Mouse (Mus musculus) neural tube, embryonic 14.5 days (tissue): ENCODE measurements around the gene Baz2b. TPM values are rescaled to one million over a fixed set of nuclear protein-coding genes. Genes with fewer than 3 reads are reported as not detected.

Experiments used
- ATAC-seq: fragments of 200-750 bp; cut with Nextera tagmentation; 2 replicates; pipeline ENCODE4 v1.8.0; 2017; ENCODE audit warnings: low read depth, mild to moderate bottlenecking, moderate TSS enrichment, moderate library complexity
- H3K27ac ChIP-seq: fragments of 300-500 bp; sonication (generic); 2 replicates; pipeline ENCODE4 v1.5.1; 2014; ENCODE audit warnings: low read depth, mild to moderate bottlenecking, control low read depth, low read length, moderate library complexity, mixed read lengths
- H3K27me3 ChIP-seq: fragments of 300-500 bp; sonication (generic); 2 replicates; pipeline ENCODE4 v1.6.1; 2014; ENCODE audit warnings: low read length; ENCODE audit not compliant: control insufficient read depth, insufficient read depth
- H3K36me3 ChIP-seq: fragments of 300-500 bp; sonication (generic); 2 replicates; pipeline ENCODE4 v1.6.1; 2014; ENCODE audit warnings: low read length, mixed read lengths; ENCODE audit not compliant: control insufficient read depth, insufficient read depth
- H3K4me1 ChIP-seq: fragments of 300-500 bp; sonication (generic); 2 replicates; pipeline ENCODE4 v1.6.1; 2014; ENCODE audit warnings: low read length; ENCODE audit not compliant: control insufficient read depth, insufficient read depth
- H3K4me2 ChIP-seq: fragments of 300-500 bp; sonication (generic); 2 replicates; pipeline ENCODE4 v1.6.1; 2014; ENCODE audit warnings: mild to moderate bottlenecking, low read depth, low read length, control low read depth
- H3K4me3 ChIP-seq: fragments of 300-500 bp; sonication (generic); 2 replicates; pipeline ENCODE4 v1.5.1; 2014; ENCODE audit warnings: low read depth, low read length, control low read depth, mixed read lengths
- H3K9ac ChIP-seq: fragments of 300-500 bp; sonication (generic); replicated peaks from 2 replicates; pipeline ENCODE4 v1.6.1; 2014; ENCODE audit warnings: low read depth, mild to moderate bottlenecking, control low read depth, low read length, mixed read lengths
- H3K9me3 ChIP-seq: fragments of 300-500 bp; sonication (generic); 2 replicates; pipeline ENCODE4 v1.6.1; 2016; ENCODE audit warnings: low read length; ENCODE audit not compliant: control insufficient read depth
- WGBS: fragments of 180-500 bp; shearing (Covaris S2); extraction: QIAGEN DNeasy Blood & Tissue Kit; methylation state at CpG from one replicate; pipeline ENCODE4 v1.1.7; 2014; 5-methylcytosine and 5-hydroxymethylcytosine counted together
- polyA plus RNA-seq: library from polyadenylated mRNA; unstranded; fragments of >200 nt; fragmentation: Nextera tagmentation; extraction: Ambion mirVana; gene quantifications from 2 replicates; pipeline ENCODE4 v1.2.1, GENCODE M21; 2014

Gene Baz2b
- polyA plus RNA-seq, 1 experiment from 2014 or later, result 85.3 TPM

- no peaks in the 10 kb centered on the region for H3K4me1 ChIP-seq
- H3K27ac ChIP-seq, result no peak overlapping the region
- peaks cover 9% of the 10 kb centered on the region; the same call in 1 of the 2 replicates for H3K36me3 ChIP-seq
- H3K9me3 ChIP-seq, result no peaks in the 10 kb centered on the region
- H3K9ac ChIP-seq, result no peak overlapping the region
- H3K4me3 ChIP-seq, result no peak overlapping the region
- ATAC-seq, result no peak
- 93% methylated on average over 5 of the region's 5 CpGs for WGBS
- no peak overlapping the region for H3K4me2 ChIP-seq
- no peaks in the 10 kb centered on the region for H3K27me3 ChIP-seq
These were observed 206.0 kb downstream of the Baz2b start for GRCm38 (mm10) chr2:60003665-60004045.

GRCm38 (mm10) chr2:60003038-60003664 is 206.5 kb downstream of the Baz2b start:
- H3K27ac ChIP-seq, result no peak overlapping the region
- H3K9ac ChIP-seq, result no peak overlapping the region
- peaks cover 9% of the 10 kb centered on the region; the same call in 1 of the 2 replicates for H3K36me3 ChIP-seq
- H3K9me3 ChIP-seq, result no peaks in the 10 kb centered on the region
- H3K27me3 ChIP-seq, result no peaks in the 10 kb centered on the region
- WGBS, result 78% methylated on average over 5 of the region's 5 CpGs
- no peak for ATAC-seq
- no peaks in the 10 kb centered on the region for H3K4me1 ChIP-seq
- no peak overlapping the region for H3K4me3 ChIP-seq
- H3K4me2 ChIP-seq, result no peak overlapping the region

GRCm38 (mm10) chr2:60000268-60000667 is 209.4 kb downstream of the Baz2b start:
- H3K4me1 ChIP-seq, result no peaks in the 10 kb centered on the region
- H3K27me3 ChIP-seq, result no peaks in the 10 kb centered on the region
- H3K4me3 ChIP-seq, result no peak overlapping the region
- no peaks in the 10 kb centered on the region for H3K9me3 ChIP-seq
- no peak overlapping the region for H3K27ac ChIP-seq
- ATAC-seq, result no peak
- WGBS, result 88% methylated on average over 4 of the region's 4 CpGs
- no peak overlapping the region for H3K9ac ChIP-seq
- no peak overlapping the region for H3K4me2 ChIP-seq
- peaks cover 9% of the 10 kb centered on the region; the same call in 1 of the 2 replicates for H3K36me3 ChIP-seq

- WGBS, result 88% methylated on average over 8 of the region's 8 CpGs
- H3K4me3 ChIP-seq, result no peak overlapping the region
- no peak for ATAC-seq
- H3K9me3 ChIP-seq, result no peaks in the 10 kb centered on the region
- H3K27ac ChIP-seq, result no peak overlapping the region
- peaks cover 3% of the 10 kb centered on the region; the same call in 1 of the 2 replicates for H3K4me1 ChIP-seq
- H3K27me3 ChIP-seq, result no peaks in the 10 kb centered on the region
- no peak overlapping the region for H3K9ac ChIP-seq
- H3K4me2 ChIP-seq, result no peak overlapping the region
- peaks cover 4% of the 10 kb centered on the region; the same call in 1 of the 2 replicates for H3K36me3 ChIP-seq
These were observed 212.0 kb downstream of the Baz2b start for GRCm38 (mm10) chr2:59997479-59998228.

GRCm38 (mm10) chr2:59996911-59997310 is 212.7 kb downstream of the Baz2b start:
- ATAC-seq, result no peak
- WGBS, result 92% methylated on average over 5 of the region's 5 CpGs
- no peaks in the 10 kb centered on the region for H3K36me3 ChIP-seq
- H3K4me3 ChIP-seq, result no peak overlapping the region
- H3K9ac ChIP-seq, result no peak overlapping the region
- peaks cover 3% of the 10 kb centered on the region; the same call in 1 of the 2 replicates for H3K4me1 ChIP-seq
- no peaks in the 10 kb centered on the region for H3K9me3 ChIP-seq
- no peak overlapping the region for H3K4me2 ChIP-seq
- no peak overlapping the region for H3K27ac ChIP-seq
- no peaks in the 10 kb centered on the region for H3K27me3 ChIP-seq

- Histone ChIP-seq H3K4me2 (no peak overlapping the region), H3K9me3 (no peaks in the 10 kb centered on the region), H3K27me3 (no peaks in the 10 kb centered on the region), H3K9ac (no peak overlapping the region), H3K4me3 (no peak overlapping the region), H3K27ac (no peak overlapping the region), H3K36me3 (no peaks in the 10 kb centered on the region), H3K4me1 (peaks cover 3% of the 10 kb centered on the region; the same call in 1 of the 2 replicates)
- ATAC-seq, result no peak; the same call in 1 of the 2 replicates
- 47% methylated on average over 3 of the region's 3 CpGs for WGBS
These were observed 216.5 kb downstream of the Baz2b start for GRCm38 (mm10) chr2:59993190-59993535.

GRCm38 (mm10) chr2:59992488-59993189 is 217.0 kb downstream of the Baz2b start:
- 52% methylated on average over 10 of the region's 10 CpGs for WGBS
- Histone ChIP-seq H3K4me3 (no peak overlapping the region), H3K27me3 (no peaks in the 10 kb centered on the region), H3K9me3 (no peaks in the 10 kb centered on the region), H3K36me3 (no peaks in the 10 kb centered on the region), H3K4me2 (no peak overlapping the region), H3K9ac (no peak overlapping the region), H3K4me1 (peaks cover 3% of the 10 kb centered on the region; the same call in 1 of the 2 replicates), H3K27ac (peak overlapping the region; percentile 0; the same call in 1 of the 2 replicates)
- ATAC-seq, result no peak; the same call in 1 of the 2 replicates

GRCm38 (mm10) chr2:59991775-59992174 is 217.9 kb downstream of the Baz2b start:
- no peaks in the 10 kb centered on the region for H3K27me3 ChIP-seq
- no peak overlapping the region for H3K27ac ChIP-seq
- peaks cover 3% of the 10 kb centered on the region; the same call in 1 of the 2 replicates for H3K4me1 ChIP-seq
- no peak overlapping the region for H3K4me3 ChIP-seq
- H3K4me2 ChIP-seq, result no peak overlapping the region
- no peak for ATAC-seq
- H3K9me3 ChIP-seq, result no peaks in the 10 kb centered on the region
- H3K9ac ChIP-seq, result no peak overlapping the region
- H3K36me3 ChIP-seq, result no peaks in the 10 kb centered on the region

GRCm38 (mm10) chr2:59987521-59987920 is 222.1 kb downstream of the Baz2b start:
- Histone ChIP-seq H3K4me1 (no peaks in the 10 kb centered on the region), H3K9me3 (no peaks in the 10 kb centered on the region), H3K4me3 (no peak overlapping the region), H3K36me3 (no peaks in the 10 kb centered on the region), H3K9ac (no peak overlapping the region), H3K27me3 (no peaks in the 10 kb centered on the region), H3K27ac (no peak overlapping the region), H3K4me2 (no peak overlapping the region)
- 68% methylated on average over 6 of the region's 6 CpGs for WGBS
- no peak for ATAC-seq
